Mouse (Mus musculus) MN1 (cell line): ENCODE results near the gene M6pr.
"Not testable (repeated sequence)": the region's sequence is repeated elsewhere in the genome, so short reads cannot be mapped to it uniquely, and the experiment has no call there.

Experiments
- DNase-seq: peaks from one replicate; pipeline ENCODE4 v3.0.0-alpha.2; 2016; ENCODE audit warnings: low spot score

M6pr gene

DNA sequence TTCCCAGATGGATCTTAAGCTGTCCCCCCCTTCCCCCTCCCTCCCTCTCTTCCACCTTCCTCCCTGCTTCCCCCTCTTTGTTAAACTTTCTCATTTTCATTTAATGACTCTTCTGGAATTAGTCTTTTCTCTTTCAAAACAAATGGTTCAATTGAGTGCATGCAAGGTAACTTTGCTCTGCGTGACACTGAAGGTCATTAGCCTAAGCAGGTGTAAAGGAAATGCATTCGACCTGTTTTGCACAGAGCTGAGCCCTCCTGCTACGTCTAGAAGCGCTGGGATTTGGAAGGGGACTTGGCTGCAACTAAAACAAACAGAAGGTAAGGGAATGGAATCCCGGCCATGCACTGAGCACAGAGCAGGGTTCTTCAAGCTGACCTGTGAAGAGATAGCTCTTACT, 33.6 kb downstream of the M6pr start:
- DNase-seq: no peak

- DNase-seq: no peak
Observed at GRCm38 (mm10) chr6:122343719-122344118, 35.2 kb downstream of the M6pr start.

GRCm38 (mm10) chr6:122344386-122345116, 36.0 kb downstream of the M6pr start:
- DNase-seq: no peak

- DNase-seq: peak; percentile 20
Observed at GRCm38 (mm10) chr6:122345731-122346130, 37.2 kb downstream of the M6pr start.

- DNase-seq: no peak
Observed at GRCm38 (mm10) chr6:122346399-122346798, 37.9 kb downstream of the M6pr start.

- DNase-seq: not testable (repeated sequence)
Observed at GRCm38 (mm10) chr6:122347326-122347725, 38.8 kb downstream of the M6pr start.

DNA sequence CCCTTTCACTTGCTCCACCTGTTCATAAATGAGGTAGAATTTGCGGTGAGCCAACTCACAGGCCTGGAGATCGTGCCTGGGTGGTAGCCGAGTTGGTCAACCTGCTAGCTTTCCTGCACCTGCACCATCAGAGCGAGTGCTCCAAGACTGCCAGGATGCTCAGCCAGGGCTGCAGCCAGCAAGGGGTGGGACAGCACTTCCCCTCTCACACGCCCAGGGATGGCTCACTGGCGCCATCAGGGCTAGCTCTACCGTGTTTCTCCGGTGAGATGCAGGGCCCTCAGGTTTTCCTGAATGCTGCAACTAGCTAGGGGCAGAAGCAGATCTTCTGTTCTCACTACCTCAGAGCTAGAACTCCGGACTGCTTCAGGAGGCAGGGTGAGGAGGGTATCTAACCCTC, 47.4 kb downstream of the M6pr start:
- DNase-seq: no peak

- DNase-seq: no peak
Observed at GRCm38 (mm10) chr6:122357089-122357488, 48.6 kb downstream of the M6pr start.

DNA sequence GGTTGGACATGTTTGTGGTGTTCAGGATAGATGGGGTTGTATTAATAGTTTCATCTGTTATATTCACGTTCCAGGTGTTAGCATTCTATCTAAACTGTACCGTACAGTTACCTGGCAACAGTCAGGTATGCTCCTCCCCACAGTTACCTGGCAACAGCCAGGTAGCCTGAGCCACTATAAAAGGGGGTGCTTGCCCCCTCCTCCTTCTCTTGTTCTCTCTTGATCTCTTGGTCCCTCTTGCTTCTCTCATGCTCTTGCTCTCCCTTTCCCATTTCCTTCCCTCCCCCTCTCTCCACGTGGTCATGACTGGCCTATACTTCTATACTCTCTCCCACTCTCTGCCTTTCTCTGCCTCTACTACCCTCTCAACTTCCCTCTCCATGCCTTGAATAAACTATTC, 57.2 kb downstream of the M6pr start:
- DNase-seq: no peak

GRCm38 (mm10) chr6:122366287-122366686, 57.8 kb downstream of the M6pr start:
- DNase-seq: no peak

DNA sequence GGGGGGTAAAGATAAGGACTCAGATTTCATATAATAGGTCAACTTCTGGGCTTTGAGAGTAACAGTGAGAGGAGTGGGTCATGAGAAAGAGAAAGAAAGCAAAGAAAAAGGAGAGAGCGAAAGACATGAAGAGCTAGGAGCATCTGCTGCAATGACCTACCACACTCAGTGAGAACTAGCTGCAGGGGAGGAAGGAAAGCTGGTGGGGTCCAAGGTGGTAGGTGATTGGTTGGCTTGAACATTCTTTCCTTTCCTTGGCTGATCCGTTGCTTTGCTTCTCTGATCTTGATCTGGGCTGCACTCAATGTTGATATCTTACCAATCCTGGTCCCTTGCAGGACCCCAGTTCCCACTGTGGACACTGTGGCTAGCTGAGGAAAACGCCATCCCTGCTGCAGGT, 58.5 kb downstream of the M6pr start:
- DNase-seq: no peak
